Mouse (Mus musculus) thymus, adult 2 months (tissue): ENCODE data around the gene Slfn5. TPM values are rescaled to one million over a fixed set of nuclear protein-coding genes. Genes with fewer than 3 reads are reported as not detected.

ENCODE experiments used
- DNase-seq: peaks from one replicate; pipeline ENCODE4 v3.0.0; 2021
- H3K27ac ChIP-seq: fragments of 200-500 bp; 2 replicates; pipeline ENCODE4 v1.5.1; 2012; ENCODE audit warnings: low read length, control low read depth; ENCODE audit not compliant: control insufficient read depth, insufficient read depth
- H3K27me3 ChIP-seq: fragments of 200-500 bp; 2 replicates; pipeline ENCODE4 v1.6.1; 2012; ENCODE audit warnings: mild to moderate bottlenecking, low read length, moderate library complexity, mixed read lengths; ENCODE audit not compliant: control insufficient read depth, insufficient read depth
- H3K36me3 ChIP-seq: fragments of 200-500 bp; 2 replicates; pipeline ENCODE4 v1.6.1; 2012; ENCODE audit warnings: mild to moderate bottlenecking, low read length, moderate library complexity; ENCODE audit not compliant: control insufficient read depth, insufficient read depth
- H3K4me1 ChIP-seq: fragments of 200-500 bp; replicated peaks from 2 replicates; pipeline ENCODE4 v1.6.1; 2012; ENCODE audit warnings: low read length; ENCODE audit not compliant: control insufficient read depth, insufficient read depth
- H3K4me3 ChIP-seq: fragments of 200-500 bp; 2 replicates; pipeline ENCODE4 v1.5.1; 2012; ENCODE audit warnings: mild to moderate bottlenecking, low read length, control low read depth, moderate library complexity; ENCODE audit not compliant: control insufficient read depth, insufficient read depth
- CTCF ChIP-seq: fragments of 200-500 bp; IDR thresholded peaks from 2 replicates; pipeline ENCODE4 v1.5.1; 2012; ENCODE audit warnings: mild to moderate bottlenecking, control low read depth, low read length, moderate library complexity, borderline replicate concordance; ENCODE audit not compliant: control insufficient read depth, poor library complexity, insufficient read depth; ENCODE audit errors: extremely low read depth
- POLR2A ChIP-seq: fragments of 200-500 bp; IDR thresholded peaks from 2 replicates; pipeline ENCODE4 v1.6.1; 2012; ENCODE audit warnings: mild to moderate bottlenecking, low read length, control low read depth, moderate library complexity; ENCODE audit not compliant: control insufficient read depth, poor library complexity, insufficient read depth; ENCODE audit errors: extremely low read depth
- WGBS: fragments of 180-500 bp; shearing (Covaris S2); methylation state at CpG from one replicate; pipeline ENCODE4 v1.1.7; 2018; 5-methylcytosine and 5-hydroxymethylcytosine counted together
- polyA plus RNA-seq: library from polyadenylated mRNA; depleted of rRNA; stranded (reverse); fragments of >200 nt; gene quantifications from 2 replicates; pipeline ENCODE4 v1.2.3, GENCODE M21; 2012; rRNA removed

The Slfn5 gene
- 7.0 and 8.4 TPM in 2 replicates for polyA plus RNA-seq

DNA sequence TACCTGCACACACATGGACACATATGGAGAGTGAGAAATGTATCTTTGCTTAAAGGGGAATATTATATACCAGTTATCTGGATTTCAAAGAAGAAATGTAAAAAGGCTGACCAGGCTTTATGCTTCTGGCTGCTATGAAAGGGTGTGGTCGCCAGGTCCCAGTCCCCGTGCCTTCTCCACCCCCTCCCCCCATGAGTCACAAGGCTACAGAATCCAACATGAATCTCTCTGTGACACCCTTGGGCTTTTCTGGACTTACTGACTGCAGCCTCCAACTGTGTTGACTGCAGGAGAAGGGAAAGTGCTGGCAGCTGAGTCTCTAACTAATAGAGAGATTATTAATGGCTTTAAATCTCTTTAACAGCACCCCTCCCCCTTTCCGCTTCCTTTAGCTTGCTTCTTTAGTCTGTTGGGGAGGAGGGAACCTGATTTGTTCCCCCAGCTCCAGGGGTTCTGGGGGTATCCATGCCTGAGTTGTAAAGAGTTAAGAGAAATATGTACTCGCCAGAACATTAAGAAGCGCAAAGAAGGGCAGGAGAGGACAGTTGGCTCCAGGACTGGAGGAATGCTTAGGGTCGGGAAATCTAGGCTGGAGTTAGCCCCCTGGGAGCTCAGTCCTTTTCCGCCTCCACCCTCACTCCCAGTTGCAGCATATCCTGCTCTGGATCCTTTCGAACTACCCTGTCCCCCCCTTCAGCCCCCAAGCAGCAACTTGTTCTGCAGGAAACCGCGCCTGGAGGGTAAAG lies at the start of gene Slfn5:
Gene Slfn5 (plus strand): TSS at position 614 of the 746 bp plus-strand sequence.
- Histone ChIP-seq H3K27ac (peak within 1 kb of the TSS; percentile 90), H3K4me1 (peaks cover 49% of the 10 kb centered on the region), H3K27me3 (no peaks in the 10 kb centered on the region), H3K36me3 (no peaks in the 10 kb centered on the region), H3K4me3 (peak within 1 kb of the TSS; percentile 57)
- 64% methylated on average over 10 of the region's 10 CpGs for WGBS
- DNase-seq = no peak
- TF ChIP-seq POLR2A (no peak), CTCF (no peak)

GRCm38 (mm10) chr11:82901606-82902310 lies 49.4 kb upstream of the Slfn5 start:
- no peak for DNase-seq
- Histone ChIP-seq H3K27ac (no peak overlapping the region), H3K27me3 (no peaks in the 10 kb centered on the region), H3K4me3 (no peak overlapping the region), H3K4me1 (no peaks in the 10 kb centered on the region), H3K36me3 (peaks cover 32% of the 10 kb centered on the region)
- WGBS = 94% methylated on average over 20 of the region's 20 CpGs
- no peak for TF ChIP-seq POLR2A
- TF ChIP-seq CTCF = no peak

- Histone ChIP-seq H3K27me3 (no peaks in the 10 kb centered on the region), H3K4me1 (peaks cover 10% of the 10 kb centered on the region), H3K4me3 (no peak overlapping the region), H3K36me3 (peaks cover 32% of the 10 kb centered on the region), H3K27ac (no peak overlapping the region)
- TF ChIP-seq CTCF (no peak), POLR2A (no peak)
- no peak for DNase-seq
- 71% methylated on average over 8 of the region's 8 CpGs for WGBS
Measured at GRCm38 (mm10) chr11:82904952-82905351, 46.2 kb upstream of the Slfn5 start.

- Histone ChIP-seq H3K27me3 (no peaks in the 10 kb centered on the region), H3K27ac (no peak overlapping the region), H3K4me1 (peaks cover 10% of the 10 kb centered on the region), H3K36me3 (peaks cover 26% of the 10 kb centered on the region), H3K4me3 (no peak overlapping the region)
- TF ChIP-seq CTCF = no peak
- TF ChIP-seq POLR2A = no peak
- WGBS = 97% methylated on average over 5 of the region's 5 CpGs
- DNase-seq = no peak
Measured at GRCm38 (mm10) chr11:82905816-82906215, 45.3 kb upstream of the Slfn5 start.

GRCm38 (mm10) chr11:82907651-82908607 lies 43.2 kb upstream of the Slfn5 start, which contains the start of gene Nle1:
Gene Nle1, minus strand, starts transcription at chr11:82908411.
- peaks cover 10% of the 10 kb centered on the region for H3K4me1 ChIP-seq
- TF ChIP-seq CTCF (peak; percentile 96), POLR2A (no peak)
- no peak within 1 kb of the TSS for H3K27ac ChIP-seq
- H3K36me3 ChIP-seq = peaks cover 9% of the 10 kb centered on the region
- DNase-seq = peak; percentile 95
- no peaks in the 10 kb centered on the region for H3K27me3 ChIP-seq
- 2% methylated on average over 73 of the region's 73 CpGs for WGBS
- H3K4me3 ChIP-seq = peak within 1 kb of the TSS; percentile 89

GRCm38 (mm10) chr11:82908608-82908989 lies 42.5 kb upstream of the Slfn5 start:
- WGBS = 53% methylated on average over 10 of the region's 10 CpGs
- no peak overlapping the region for H3K4me3 ChIP-seq
- no peak overlapping the region for H3K27ac ChIP-seq
- peaks cover 10% of the 10 kb centered on the region for H3K4me1 ChIP-seq
- TF ChIP-seq POLR2A = no peak
- TF ChIP-seq CTCF = no peak
- DNase-seq = no peak
- peaks cover 9% of the 10 kb centered on the region for H3K36me3 ChIP-seq
- no peaks in the 10 kb centered on the region for H3K27me3 ChIP-seq
